Mouse (Mus musculus): ENCODE measurements around the gene Arhgap24. TPM values are rescaled to one million over a fixed set of nuclear protein-coding genes. Genes with fewer than 3 reads are reported as not detected.
"Not testable (repeated sequence)": the region's sequence is repeated elsewhere in the genome, so short reads cannot be mapped to it uniquely, and the experiment has no call there.

Arhgap24 gene
- total RNA-seq, 1 experiment from 2014 or later: 0.50 TPM

DNA sequence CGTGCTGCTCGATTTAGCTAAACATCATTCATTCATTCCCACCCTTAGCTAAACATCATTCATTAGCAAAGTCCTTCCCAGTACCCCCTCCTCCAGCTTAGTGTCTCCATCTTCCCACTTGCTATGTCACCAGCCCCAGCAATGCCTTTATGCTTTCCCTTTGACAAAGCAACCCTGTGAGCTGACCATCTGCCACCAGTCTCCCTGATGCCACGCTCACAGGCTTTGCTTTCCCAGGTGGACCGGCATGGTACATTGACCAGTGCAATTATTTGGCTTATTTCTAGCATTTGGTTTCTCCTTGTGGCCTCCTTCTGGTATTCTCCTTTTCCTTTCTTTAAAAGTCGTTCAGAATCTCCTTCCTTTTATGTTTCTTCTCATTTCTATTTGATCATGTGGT is 445.6 kb downstream of the Arhgap24 start:
- no peak for ATAC-seq (replicated peaks in 1 of 2; ENCODE audit: insufficient read depth in 1 of 2, low FRiP score in 2 of 2, low TSS enrichment in 1 of 2, low read depth in 1 of 2, poor library complexity in 2 of 2, severe bottlenecking in 2 of 2)

DNA sequence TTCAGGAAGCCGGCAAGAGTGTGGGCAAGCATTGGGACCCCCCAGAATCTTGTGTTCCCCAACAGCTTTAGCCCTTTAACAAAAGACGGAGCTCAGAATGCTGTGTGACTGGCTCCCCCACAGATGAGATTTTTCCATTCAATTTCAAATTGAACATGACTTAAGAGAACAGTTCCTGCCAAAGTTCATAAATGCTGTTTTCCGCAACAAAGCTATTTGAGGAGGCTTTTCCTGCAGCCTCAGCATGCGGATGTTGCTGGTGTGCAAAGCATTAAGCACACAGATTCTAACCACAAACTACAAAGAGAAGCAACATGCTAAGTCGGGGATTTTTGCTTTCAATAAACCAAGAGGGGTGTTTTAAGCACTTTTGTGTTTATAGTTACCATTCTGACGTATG is 449.0 kb downstream of the Arhgap24 start:
- no peak for ATAC-seq (replicated peaks in 1 of 2; ENCODE audit: insufficient read depth in 1 of 2, low FRiP score in 2 of 2, low TSS enrichment in 1 of 2, low read depth in 1 of 2, poor library complexity in 2 of 2, severe bottlenecking in 2 of 2)

DNA sequence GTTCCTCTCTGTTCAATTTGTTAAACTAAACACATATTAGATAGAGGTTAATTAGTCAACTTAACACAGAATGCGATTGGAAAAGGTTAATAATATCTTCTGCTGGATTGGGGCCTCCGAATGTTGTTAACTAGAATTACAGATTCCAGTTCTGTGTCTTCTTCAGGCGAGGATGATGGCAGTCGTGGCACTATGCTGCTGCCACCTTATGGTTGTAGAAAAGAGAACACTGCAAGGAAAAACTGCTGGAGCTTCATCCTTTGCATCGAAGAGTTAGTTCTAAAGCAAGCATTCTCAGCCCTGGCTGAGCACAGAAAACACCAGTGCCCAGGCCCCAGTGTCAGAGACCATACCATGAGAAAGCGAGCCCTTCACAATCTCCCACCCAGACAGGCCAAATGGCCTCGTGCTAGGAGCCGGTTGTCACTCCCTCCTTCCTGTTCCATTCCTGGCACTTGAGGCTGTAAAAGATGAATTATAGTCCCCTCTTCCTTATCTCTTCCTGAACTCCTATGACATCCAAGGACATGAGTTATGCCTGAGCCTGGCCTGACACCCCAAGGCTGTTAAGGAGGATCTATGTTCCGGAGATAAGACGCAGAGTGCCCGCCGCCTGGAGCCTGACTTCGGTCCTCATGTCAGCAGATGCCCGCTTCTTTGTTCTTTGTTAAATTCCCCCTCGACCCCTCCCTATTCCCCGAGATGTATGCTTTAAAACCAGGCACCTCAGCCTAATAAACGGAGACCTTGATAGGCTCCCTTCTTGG is 462.9 kb downstream of the Arhgap24 start:
- not testable (repeated sequence) for ATAC-seq (replicated peaks in 1 of 2; ENCODE audit: insufficient read depth in 1 of 2, low FRiP score in 2 of 2, low TSS enrichment in 1 of 2, low read depth in 1 of 2, poor library complexity in 2 of 2, severe bottlenecking in 2 of 2)

DNA sequence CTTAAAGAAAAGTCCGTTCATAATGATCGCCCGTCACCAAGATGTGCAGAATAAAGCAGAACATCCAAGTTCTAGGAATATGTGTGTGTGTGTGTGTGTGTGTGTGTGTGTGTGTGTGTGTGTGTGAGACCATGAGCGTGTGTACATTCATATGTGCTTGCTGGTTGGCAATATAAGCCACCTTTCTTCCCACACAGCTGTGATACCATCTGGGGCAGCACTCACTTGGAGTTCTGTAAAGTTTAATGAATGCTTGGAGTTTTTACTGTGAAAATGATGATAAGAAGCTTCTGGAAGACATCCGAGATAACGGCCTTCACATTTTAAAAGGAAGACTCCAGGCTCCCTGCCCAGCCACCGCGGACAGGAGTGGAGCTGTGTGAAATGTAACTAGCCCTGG is 465.4 kb downstream of the Arhgap24 start:
- no peak for ATAC-seq (replicated peaks in 1 of 2; ENCODE audit: insufficient read depth in 1 of 2, low FRiP score in 2 of 2, low TSS enrichment in 1 of 2, low read depth in 1 of 2, poor library complexity in 2 of 2, severe bottlenecking in 2 of 2)

DNA sequence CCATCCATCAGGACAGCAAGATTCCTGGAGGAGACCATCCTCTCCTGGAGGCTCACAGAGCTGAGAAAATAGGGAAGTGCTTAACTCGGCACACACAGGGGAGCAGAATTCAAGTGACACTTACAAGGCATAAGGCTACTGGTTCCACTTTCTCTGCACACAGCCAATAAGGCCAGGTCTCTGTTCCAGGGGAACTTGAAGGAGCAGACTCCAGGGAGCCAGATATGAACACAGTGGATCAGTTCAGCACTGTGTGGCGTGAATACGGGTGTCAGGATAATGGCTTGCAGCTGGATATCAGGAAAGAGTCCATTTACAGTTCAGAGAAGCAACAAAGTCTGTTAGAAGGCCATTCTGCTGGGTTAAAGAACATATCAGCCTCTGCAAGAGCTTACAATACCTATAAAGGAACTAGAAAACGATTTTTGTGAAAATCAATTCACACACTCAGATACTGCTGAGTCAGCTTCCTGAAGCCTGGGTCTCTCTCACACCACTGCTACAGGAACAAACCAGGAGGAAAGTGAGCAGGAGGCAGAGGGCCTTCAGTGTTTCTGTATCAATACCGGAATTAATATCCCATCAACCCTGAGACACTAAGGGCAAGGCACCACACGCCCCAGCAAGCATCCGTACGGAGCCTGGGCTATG is 466.0 kb downstream of the Arhgap24 start:
- no peak for ATAC-seq (replicated peaks in 1 of 2; ENCODE audit: insufficient read depth in 1 of 2, low FRiP score in 2 of 2, low TSS enrichment in 1 of 2, low read depth in 1 of 2, poor library complexity in 2 of 2, severe bottlenecking in 2 of 2)
